Mouse (Mus musculus) lung, postnatal 0 days (tissue): ENCODE measurements around the gene Pde3a.

Experiments used
- CTCF ChIP-seq: IDR thresholded peaks from 2 replicates; pipeline ENCODE4 v1.5.1; 2016; ENCODE audit warnings: antibody characterized with exemption, mild to moderate bottlenecking
- EP300 ChIP-seq: IDR thresholded peaks from 2 replicates; pipeline ENCODE4 v1.6.1; 2016; ENCODE audit warnings: antibody characterized with exemption, mild to moderate bottlenecking, control low read depth

DNA sequence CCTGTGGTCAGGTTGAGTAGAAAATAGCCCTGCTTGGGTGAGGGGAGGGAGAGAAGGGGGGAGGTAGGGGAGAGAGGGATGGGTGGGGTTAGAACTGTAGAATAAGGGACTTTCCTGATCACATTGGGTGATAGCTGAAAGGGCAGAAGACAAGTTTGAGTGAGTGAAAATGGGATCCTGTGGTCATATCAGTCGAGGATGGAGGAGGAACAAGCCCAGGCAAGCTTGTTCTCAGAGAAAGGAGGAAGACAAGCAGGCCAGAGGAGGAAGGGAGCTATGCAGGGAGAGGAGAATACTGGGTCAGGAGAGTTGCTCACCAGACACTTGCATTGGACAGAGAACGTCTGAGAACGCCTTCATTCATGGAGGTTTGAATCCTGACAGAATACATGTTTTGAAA, 190.9 kb downstream of the Pde3a start:
- TF ChIP-seq EP300 (no peak), CTCF (no peak)
